Mouse (Mus musculus) midbrain, embryonic 11.5 days (tissue): ENCODE results near the gene Adarb2. TPM values are rescaled to one million over a fixed set of nuclear protein-coding genes. Genes with fewer than 3 reads are reported as not detected.

ENCODE experiments used
- ATAC-seq: fragments of 200-750 bp; cut with Nextera tagmentation; 2 replicates; pipeline ENCODE4 v1.8.0; 2017; ENCODE audit warnings: moderate TSS enrichment, moderate library complexity; ENCODE audit not compliant: low FRiP score
- DNase-seq: peaks from one replicate; pipeline ENCODE4 v3.0.0; 2015; ENCODE audit warnings: low spot score; ENCODE audit errors: missing footprints
- H3K27ac ChIP-seq: fragments of 300-500 bp; sonication (generic); 2 replicates; pipeline ENCODE4 v1.5.1; 2014; ENCODE audit warnings: low read depth, low read length
- H3K27me3 ChIP-seq: fragments of 300-500 bp; sonication (generic); 2 replicates; pipeline ENCODE4 v1.6.1; 2014; ENCODE audit warnings: mild to moderate bottlenecking, low read length, moderate library complexity, mixed read lengths; ENCODE audit not compliant: control insufficient read depth, insufficient read depth
- H3K36me3 ChIP-seq: fragments of 300-500 bp; sonication (generic); 2 replicates; pipeline ENCODE4 v1.6.1; 2014; ENCODE audit warnings: mild to moderate bottlenecking, low read length, moderate library complexity, mixed read lengths; ENCODE audit not compliant: control insufficient read depth, insufficient read depth
- H3K4me1 ChIP-seq: fragments of 300-500 bp; sonication (generic); 2 replicates; pipeline ENCODE4 v1.6.1; 2014; ENCODE audit warnings: low read length; ENCODE audit not compliant: control insufficient read depth, insufficient read depth
- H3K4me2 ChIP-seq: fragments of 300-500 bp; sonication (generic); 2 replicates; pipeline ENCODE4 v1.6.1; 2014; ENCODE audit warnings: mild to moderate bottlenecking, moderate library complexity
- H3K4me3 ChIP-seq: fragments of 300-500 bp; sonication (generic); 2 replicates; pipeline ENCODE4 v1.5.1; 2014; ENCODE audit warnings: low read depth, low read length
- H3K9ac ChIP-seq: fragments of 300-500 bp; sonication (generic); 2 replicates; pipeline ENCODE4 v1.6.1; 2014; ENCODE audit warnings: low read length
- H3K9me3 ChIP-seq: fragments of 300-500 bp; sonication (generic); 2 replicates; pipeline ENCODE4 v1.6.1; 2016; ENCODE audit warnings: low read length; ENCODE audit not compliant: control insufficient read depth
- WGBS: fragments of 180-500 bp; shearing (Covaris S2); extraction: QIAGEN DNeasy Blood & Tissue Kit; methylation state at CpG from one replicate; pipeline ENCODE4 v1.1.7; 2014; 5-methylcytosine and 5-hydroxymethylcytosine counted together
- polyA plus RNA-seq: library from polyadenylated mRNA; unstranded; fragments of >200 nt; fragmentation: Nextera tagmentation; extraction: Ambion mirVana; gene quantifications from 2 replicates; pipeline ENCODE4 v1.2.1, GENCODE M21; 2014

Adarb2 gene
- polyA plus RNA-seq, 1 experiment from 2014 or later: 5.9 TPM

- ATAC-seq: peak; percentile 55; the same call in 1 of the 2 replicates
- H3K4me1 ChIP-seq: no peaks in the 10 kb centered on the region
- no peak overlapping the region for H3K4me3 ChIP-seq
- H3K36me3 ChIP-seq: no peaks in the 10 kb centered on the region
- no peak for DNase-seq
- no peaks in the 10 kb centered on the region for H3K9me3 ChIP-seq
- WGBS: 68% methylated on average over 6 of the region's 6 CpGs
- H3K27me3 ChIP-seq: no peaks in the 10 kb centered on the region
- H3K9ac ChIP-seq: no peak overlapping the region
- H3K4me2 ChIP-seq: no peak overlapping the region
- H3K27ac ChIP-seq: no peak overlapping the region
Observed at GRCm38 (mm10) chr13:8629565-8629964, 426.9 kb downstream of the Adarb2 start.

- Histone ChIP-seq H3K27ac (no peak overlapping the region), H3K4me3 (no peak overlapping the region), H3K27me3 (no peaks in the 10 kb centered on the region), H3K9me3 (no peaks in the 10 kb centered on the region), H3K36me3 (no peaks in the 10 kb centered on the region), H3K4me2 (no peak overlapping the region), H3K4me1 (no peaks in the 10 kb centered on the region), H3K9ac (no peak overlapping the region)
- WGBS: 91% methylated on average over 1 of the region's 1 CpGs
- ATAC-seq: no peak
- DNase-seq: peak; percentile 68
Observed at GRCm38 (mm10) chr13:8631618-8632017, 429.0 kb downstream of the Adarb2 start.

GRCm38 (mm10) chr13:8632072-8632471 lies 429.4 kb downstream of the Adarb2 start:
- ATAC-seq (no peak), DNase-seq (no peak)
- no peaks in the 10 kb centered on the region for H3K36me3 ChIP-seq
- 76% methylated on average over 5 of the region's 5 CpGs for WGBS
- H3K4me2 ChIP-seq: no peak overlapping the region
- H3K27ac ChIP-seq: no peak overlapping the region
- H3K4me1 ChIP-seq: no peaks in the 10 kb centered on the region
- H3K9ac ChIP-seq: no peak overlapping the region
- H3K9me3 ChIP-seq: no peaks in the 10 kb centered on the region
- no peak overlapping the region for H3K4me3 ChIP-seq
- H3K27me3 ChIP-seq: no peaks in the 10 kb centered on the region

GRCm38 (mm10) chr13:8633385-8634337 lies 431.0 kb downstream of the Adarb2 start:
- H3K9me3 ChIP-seq: no peaks in the 10 kb centered on the region
- ATAC-seq (no peak), DNase-seq (peak; percentile 28)
- no peak overlapping the region for H3K4me3 ChIP-seq
- H3K4me1 ChIP-seq: no peaks in the 10 kb centered on the region
- H3K27ac ChIP-seq: no peak overlapping the region
- H3K4me2 ChIP-seq: no peak overlapping the region
- H3K9ac ChIP-seq: no peak overlapping the region
- no peaks in the 10 kb centered on the region for H3K36me3 ChIP-seq
- H3K27me3 ChIP-seq: no peaks in the 10 kb centered on the region
- WGBS: 88% methylated on average over 5 of the region's 5 CpGs

GRCm38 (mm10) chr13:8642084-8642483 lies 439.4 kb downstream of the Adarb2 start:
- Histone ChIP-seq H3K9me3 (no peaks in the 10 kb centered on the region), H3K27ac (no peak overlapping the region), H3K4me3 (no peak overlapping the region), H3K4me1 (no peaks in the 10 kb centered on the region), H3K9ac (no peak overlapping the region), H3K4me2 (no peak overlapping the region), H3K27me3 (no peaks in the 10 kb centered on the region), H3K36me3 (no peaks in the 10 kb centered on the region)
- WGBS: 94% methylated on average over 2 of the region's 2 CpGs
- no peak for ATAC-seq
- DNase-seq: no peak

- Histone ChIP-seq H3K4me2 (no peak overlapping the region), H3K36me3 (no peaks in the 10 kb centered on the region), H3K27ac (no peak overlapping the region), H3K4me1 (no peaks in the 10 kb centered on the region), H3K9ac (no peak overlapping the region), H3K4me3 (no peak overlapping the region), H3K9me3 (no peaks in the 10 kb centered on the region), H3K27me3 (no peaks in the 10 kb centered on the region)
- DNase-seq (no peak), ATAC-seq (no peak)
- WGBS: 89% methylated on average over 3 of the region's 3 CpGs
Observed at GRCm38 (mm10) chr13:8643920-8644319, 441.3 kb downstream of the Adarb2 start.

GRCm38 (mm10) chr13:8644805-8645679 lies 442.4 kb downstream of the Adarb2 start:
- no peaks in the 10 kb centered on the region for H3K4me1 ChIP-seq
- ATAC-seq: no peak
- H3K4me3 ChIP-seq: no peak overlapping the region
- no peak overlapping the region for H3K4me2 ChIP-seq
- no peaks in the 10 kb centered on the region for H3K27me3 ChIP-seq
- no peaks in the 10 kb centered on the region for H3K9me3 ChIP-seq
- no peak overlapping the region for H3K27ac ChIP-seq
- DNase-seq: peak; percentile 51
- WGBS: 90% methylated on average over 9 of the region's 9 CpGs
- H3K9ac ChIP-seq: no peak overlapping the region
- no peaks in the 10 kb centered on the region for H3K36me3 ChIP-seq

- no peak for ATAC-seq
Observed at GRCm38 (mm10) chr13:8649261-8649660, 446.6 kb downstream of the Adarb2 start.

More at GRCm38 (mm10) chr13:8649261-8649660, 446.6 kb downstream of the Adarb2 start:
- Histone ChIP-seq H3K27me3 (no peaks in the 10 kb centered on the region), H3K9ac (no peak overlapping the region), H3K36me3 (no peaks in the 10 kb centered on the region), H3K9me3 (no peaks in the 10 kb centered on the region), H3K4me3 (no peak overlapping the region), H3K27ac (no peak overlapping the region), H3K4me1 (no peaks in the 10 kb centered on the region), H3K4me2 (no peak overlapping the region)
- 75% methylated on average over 2 of the region's 2 CpGs for WGBS
- DNase-seq: no peak
